Mouse (Mus musculus): ENCODE data around the gene Slc44a1.
A peak's percentile ranks its signal among the peaks of the same experiment; 100 is the strongest.

The Slc44a1 gene

DNA sequence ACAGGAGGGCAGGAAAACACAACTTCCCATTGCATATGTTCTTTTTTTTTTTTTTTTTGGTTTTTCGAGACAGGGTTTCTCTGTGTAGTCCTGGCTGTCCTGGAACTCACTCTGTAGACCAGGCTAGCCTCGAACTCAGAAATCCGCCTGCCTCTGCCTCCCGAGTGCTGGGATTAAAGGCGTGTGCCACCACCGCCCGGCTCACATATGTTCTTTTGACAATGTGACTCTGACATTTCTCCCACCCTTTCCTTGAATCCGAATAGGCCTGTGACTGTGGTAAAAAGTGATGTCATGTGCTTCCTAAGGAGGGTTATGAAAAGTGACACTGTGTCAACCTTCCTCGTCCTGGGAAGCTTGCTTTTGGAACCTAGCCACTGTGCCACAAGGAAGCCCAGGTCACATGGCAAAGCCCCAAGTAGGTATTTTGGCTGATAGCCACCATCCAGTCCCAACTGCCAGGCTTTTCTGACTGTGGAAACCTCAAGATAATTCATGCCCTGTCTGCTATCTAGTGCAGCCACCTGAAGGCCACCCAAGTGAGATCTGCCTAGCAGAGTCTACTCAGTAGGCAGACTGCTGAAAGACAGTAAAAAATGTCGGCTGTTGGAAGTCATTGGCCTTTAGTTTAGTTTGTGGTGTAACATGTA lies 8.5 kb upstream of the Slc44a1 start:
- peak; percentile 45 to 65 for DNase-seq

DNA sequence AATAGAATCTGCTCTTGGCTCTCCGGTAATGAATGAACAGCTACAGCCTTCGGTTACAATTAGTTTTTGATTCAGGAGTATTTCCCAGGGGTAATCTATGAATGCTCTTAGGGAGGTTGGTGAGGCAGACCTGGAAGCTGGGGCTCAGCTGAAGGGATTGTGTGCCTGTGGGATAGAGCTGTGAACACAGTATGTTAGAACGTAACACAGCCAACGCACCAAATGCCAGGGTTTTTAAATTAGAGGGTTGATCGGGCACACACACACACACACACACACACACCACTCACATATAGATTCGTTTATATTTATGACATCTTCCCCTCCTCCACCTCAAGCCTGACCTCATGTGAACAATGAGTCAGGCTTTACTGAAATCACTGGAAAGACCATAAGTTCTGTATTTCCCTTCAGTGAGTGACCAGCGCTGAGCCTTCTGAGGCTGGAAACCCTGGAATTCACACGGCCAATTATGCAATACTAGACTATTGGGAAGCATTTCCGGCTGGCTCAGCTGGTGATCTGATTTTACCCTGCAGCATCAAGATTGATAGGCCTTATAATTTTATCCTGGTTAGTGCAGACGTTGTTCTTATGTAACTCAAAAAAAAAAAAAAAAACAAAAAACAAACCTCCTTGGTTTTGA lies 3.0 kb upstream of the Slc44a1 start:
- DNase-seq: peak; percentile 20 to 42

DNA sequence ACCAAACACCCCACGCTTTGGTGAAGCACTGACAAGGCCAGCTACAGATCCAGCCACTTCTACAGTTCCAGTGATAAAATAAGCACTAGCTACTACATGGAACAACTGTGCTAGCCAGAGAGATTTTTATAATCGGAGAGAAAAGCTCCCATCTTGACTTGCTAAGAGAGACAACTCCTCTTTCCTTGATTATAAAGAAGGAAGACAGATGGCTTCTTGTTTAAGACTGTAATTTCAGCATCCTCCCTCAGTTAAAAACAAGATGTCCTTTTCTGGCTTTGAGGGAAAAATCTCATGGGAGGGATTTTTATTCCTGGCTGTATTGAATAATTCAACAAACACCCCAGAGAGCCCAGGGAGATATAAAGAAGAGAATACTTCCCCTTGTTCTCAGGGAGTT lies 1.8 kb upstream of the Slc44a1 start:
- DNase-seq: no peak

DNA sequence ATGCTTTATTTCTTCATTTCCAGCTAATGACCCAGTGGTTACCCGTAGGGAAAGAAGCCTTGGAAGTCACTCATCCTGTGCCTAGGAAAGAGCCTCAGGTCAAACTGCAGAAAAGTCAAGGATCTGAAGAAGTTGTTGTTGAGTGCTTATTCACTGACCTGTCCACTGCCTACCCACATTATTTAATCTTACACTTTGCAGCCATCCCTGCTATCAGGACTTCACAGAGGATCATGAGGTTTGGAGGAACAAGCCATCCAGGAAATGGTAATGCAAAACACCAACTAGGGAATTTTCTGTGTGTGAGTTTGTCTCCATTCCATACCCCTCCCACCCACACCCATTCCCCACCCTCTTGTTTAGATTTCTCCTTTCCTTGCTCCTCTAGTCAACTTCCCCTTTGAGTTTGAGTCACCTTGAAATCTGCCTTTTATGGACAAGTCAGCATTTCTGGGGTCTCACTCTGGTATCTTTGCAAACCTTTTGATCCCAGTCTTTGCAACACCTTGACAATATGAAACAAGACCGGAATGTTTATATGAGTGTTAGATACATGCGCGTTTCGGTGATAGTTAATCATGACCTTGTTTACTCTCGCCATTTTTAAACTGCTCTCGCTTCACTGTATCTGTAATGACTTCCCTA lies 1.3 kb upstream of the Slc44a1 start:
- no peak for DNase-seq

DNA sequence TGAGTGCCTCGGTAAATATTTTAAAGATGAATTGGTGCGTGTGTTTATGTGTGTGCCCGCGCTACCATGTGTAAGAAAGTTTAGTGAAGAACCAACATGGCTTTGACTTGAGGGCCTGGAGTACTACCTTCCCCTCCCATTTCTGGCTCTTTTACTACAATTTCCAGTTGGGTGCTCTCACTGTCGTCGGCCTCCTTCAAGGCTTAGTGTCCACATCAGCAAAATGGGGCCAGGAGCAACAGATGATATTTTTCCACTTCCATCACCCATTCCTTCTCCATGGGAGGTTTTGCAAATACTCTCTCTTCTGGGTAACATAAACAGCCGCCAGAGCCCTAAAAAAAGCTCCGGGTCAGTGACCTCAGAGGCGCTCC lies 590 bp upstream of the Slc44a1 start:
- no peak for DNase-seq

DNA sequence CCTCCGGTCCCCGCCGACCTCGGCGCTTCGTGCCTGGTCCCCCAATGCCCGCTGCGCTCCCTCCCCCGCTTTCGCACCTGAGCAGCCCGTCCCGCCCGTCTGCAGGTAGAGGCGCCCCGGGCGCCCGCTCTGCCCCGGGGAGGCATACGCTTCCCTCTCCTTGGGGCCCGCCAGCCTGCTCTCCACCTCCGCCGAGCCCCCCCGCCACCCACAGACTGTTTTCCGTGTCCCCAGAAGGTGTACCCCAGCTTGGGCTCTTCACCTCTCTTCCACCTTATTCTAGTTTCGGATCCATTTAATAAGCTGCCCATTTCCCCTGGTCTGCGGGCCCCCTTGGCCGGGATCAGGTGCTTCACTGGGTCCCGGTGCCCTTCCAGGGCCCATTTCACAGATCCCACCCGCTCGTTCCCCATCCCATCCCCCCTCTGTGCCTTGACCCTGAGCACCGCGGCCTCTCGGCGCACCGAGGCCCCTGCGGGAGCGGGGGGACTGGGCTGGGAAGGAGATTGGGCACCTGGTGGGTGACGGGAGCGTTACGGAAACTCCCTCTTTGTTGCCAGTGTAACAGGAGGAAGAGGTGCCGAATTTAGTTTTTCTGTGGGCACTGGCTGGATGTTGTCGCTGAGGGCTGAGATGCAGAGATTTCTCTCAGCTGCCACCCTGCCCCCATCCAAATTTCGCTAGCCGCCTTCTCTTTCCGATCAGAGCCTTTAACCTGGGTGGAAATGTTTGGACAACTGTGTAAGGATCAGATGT lies 781 bp downstream of the Slc44a1 start:
- peak; percentile 9 to 52 for DNase-seq

DNA sequence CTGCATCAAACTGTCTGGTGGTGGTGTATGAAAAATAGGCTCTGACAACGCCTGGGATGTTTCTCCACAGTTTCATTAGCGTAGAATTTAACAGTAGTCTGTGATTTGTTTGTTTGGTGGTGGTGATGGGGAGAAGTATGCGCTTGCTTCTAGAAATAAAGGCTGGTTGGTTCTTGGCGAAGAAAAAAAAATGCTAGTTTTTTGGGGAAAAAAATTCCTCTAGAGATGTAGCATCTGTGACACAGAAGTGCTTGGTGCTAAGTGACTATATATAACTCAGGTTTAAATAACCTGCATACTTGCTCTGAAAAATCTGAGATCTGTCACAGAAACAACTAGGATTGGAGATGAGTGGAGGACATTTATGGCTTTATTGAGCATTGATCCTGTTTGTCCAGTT lies 1.5 kb downstream of the Slc44a1 start:
- DNase-seq: no peak

DNA sequence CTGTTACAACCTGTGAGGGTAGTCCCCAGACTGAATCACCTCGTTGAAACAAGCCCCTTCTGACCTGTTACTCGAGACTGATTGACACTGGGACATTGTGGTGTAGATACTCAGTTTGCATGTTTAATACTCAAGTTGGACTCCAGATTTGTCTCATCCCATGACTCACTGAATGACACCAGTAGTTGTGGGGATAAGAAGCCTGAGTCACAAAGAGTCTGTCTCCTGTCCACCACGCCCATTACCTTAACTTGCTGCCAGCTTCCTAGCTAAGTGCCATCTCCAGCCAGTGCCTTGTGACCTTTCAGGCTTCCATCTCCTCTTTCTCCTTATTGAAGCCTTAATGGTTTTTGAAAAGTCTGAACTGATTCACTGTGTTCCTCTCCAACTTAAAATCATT lies 6.0 kb downstream of the Slc44a1 start:
- no peak for DNase-seq

DNA sequence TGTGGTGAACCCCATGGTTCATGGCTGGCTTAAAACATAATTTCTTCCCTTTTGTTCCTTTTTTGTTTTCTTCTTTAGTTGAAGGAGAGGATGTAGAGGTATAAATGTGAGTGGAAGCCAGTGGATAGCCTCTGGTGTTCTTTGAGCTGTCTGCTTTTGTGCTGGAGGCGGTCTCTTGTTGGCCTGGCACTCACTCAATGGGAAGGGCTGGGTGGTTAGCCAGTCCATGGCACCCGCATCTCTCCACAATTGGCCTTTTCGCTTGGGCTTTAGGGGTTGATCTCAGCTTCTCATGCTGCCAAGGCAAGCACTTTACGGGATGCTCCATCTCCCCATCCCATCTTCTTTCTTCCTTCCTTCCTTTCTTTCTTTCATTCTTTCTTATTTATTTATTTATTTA lies 7.6 kb downstream of the Slc44a1 start:
- DNase-seq: no peak

DNA sequence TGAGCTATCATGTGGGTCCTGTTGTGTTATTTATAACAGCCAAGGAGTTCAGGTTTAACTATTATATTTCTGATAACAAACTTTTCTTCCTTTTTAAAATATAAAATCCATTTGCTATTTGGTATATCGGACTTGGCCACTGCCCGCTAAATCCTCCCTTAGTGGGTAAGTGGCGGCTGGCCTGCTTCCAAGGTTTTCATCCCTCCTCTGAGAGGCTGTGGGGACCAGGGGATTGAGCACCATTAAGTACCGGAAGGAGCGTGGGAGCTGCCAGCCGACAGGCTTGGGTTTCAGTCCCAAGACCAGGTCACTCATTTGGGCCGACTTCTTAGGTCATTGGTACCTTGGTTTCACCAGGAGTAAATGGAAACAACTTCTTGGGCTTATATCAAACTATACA lies 10.5 kb downstream of the Slc44a1 start:
- peak in 1 of 2 experiments; percentile 15 for DNase-seq

DNA sequence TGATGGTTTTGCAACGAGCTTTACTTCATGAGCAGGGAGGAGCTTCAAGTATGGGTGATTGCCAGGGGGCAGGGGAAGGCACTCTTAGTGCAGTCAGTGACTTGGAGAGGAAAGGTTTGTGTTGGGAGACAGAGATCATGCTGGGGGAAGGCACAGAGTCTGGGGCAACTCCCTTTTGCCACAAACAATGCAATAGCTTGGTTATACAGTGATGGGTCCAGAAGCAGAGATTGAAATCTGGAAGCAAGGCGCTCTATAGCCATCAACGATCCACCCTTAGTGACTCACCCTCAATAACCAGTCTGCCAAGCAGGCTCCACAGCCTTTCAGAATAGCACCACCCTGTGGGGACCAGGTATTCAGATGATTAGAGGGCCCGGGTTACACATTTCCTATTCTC lies 11.7 kb downstream of the Slc44a1 start:
- peak; percentile 21 to 44 for DNase-seq

DNA sequence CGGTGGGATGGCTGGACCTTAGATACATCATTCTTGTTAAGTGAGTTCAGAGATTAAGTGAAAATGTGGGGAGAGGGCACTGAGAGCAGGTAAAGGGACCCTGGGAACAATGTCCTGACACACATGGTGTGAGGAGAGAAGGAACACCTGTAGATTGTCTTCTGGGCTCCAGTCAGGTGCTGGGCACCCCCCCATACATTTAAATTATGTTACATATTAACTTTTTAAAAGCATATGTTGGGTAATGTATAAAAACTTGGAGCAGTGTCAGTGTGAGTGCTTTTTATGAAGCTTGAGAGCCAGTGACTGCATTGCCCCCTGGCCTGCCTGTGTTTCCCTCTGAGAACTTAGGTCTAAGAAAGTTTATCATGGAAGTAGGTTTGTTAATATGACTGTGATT lies 12.2 kb downstream of the Slc44a1 start:
- DNase-seq: no peak

DNA sequence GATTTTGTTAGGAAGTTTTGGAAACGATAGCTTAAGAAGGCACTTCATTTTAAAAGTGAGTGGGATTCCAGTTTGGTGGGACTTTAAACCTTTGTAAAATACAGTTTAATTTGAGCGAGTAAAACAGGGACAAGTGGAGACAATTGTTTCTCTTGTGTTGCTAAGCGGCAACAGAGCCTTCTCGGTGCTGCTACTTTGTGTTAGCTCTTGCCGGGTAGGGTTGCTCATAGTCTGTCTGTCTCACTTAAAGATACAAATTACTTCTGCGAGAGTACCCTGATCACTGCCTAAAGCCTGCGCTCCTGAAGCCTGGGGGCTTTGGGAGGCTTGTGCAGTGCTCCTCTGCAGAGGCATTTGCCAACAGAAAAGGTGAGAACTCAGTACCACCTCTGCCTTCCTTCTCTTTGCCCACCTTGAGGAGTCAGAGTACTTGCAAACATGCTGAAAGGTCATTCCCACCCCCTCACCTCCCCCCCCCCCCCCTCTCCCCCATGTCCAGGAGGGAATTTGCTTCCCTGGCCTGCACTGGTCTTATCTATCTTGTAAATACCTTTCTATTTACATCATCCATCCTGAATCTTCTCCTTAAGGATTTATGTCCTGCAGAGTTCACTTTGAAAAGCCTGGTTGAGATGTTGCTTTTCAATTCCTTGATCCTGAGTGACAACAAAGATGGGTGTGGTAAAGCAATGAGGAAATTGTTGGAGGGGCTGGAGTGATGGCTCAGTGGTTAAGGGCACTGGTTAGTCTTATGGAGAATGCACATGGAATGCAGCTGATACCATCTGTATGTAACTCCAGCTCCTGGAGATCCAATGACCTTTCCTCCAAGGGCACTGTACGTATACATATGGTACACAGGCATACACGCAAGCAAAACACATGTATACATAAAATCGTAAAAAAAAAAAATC lies 13.0 kb downstream of the Slc44a1 start:
- DNase-seq: no peak

DNA sequence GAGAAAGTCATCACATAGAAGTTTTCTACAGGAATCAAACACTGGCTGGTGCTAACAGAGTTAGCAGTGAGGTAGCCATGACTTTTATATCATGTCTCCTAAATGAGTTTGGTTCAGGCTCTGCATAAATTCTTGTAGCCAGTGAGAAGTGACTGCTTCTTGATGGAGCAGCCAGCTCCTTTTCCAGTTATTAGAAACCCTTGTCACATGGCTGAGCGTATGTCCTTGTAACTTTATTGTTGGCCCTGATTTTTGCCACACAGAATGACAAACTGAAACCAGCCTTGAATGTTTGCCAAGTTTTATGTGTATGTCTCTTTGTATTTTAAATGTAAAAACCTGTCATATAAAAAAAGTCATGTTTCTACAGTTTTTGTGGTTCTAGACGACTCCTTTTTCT lies 15.7 kb downstream of the Slc44a1 start:
- DNase-seq: no peak

DNA sequence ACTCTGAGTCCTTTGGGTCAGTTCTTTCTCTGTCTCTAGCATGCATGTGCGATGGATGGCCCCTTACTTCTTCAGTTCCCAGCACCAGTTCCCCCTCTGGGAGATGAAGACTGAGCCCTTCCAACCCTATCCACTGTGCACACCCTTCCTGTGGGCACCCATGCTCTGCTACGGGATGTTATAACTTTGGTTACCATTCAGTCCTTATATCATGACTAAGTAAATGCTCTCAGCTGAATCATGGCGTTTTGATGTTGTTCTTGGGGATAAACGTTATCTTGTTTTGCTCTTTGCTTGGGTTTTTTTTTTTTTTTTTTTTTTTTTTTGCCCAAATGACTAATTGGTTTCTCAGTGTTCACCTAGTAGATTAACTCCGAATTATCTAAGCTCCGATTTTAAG lies 16.4 kb downstream of the Slc44a1 start:
- DNase-seq: no peak

DNA sequence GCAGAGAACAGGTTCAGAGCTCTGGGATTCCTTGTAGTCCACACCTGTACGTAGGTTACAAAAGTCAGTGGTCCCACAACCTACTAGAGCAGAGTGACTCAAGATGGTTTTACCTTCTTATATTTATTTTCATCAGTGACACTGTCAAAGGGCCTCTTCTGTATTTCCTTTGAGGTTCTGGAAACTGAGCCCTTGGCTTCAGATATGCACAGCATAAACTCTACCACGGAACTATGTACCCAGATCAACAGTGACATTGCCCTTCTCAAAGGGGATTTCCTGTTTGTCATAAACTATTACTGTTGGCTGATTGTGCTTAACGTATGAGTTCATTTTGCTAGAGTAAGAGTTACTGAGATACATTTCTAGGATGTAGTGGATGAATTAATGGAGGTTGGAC lies 18.3 kb downstream of the Slc44a1 start:
- DNase-seq: no peak

DNA sequence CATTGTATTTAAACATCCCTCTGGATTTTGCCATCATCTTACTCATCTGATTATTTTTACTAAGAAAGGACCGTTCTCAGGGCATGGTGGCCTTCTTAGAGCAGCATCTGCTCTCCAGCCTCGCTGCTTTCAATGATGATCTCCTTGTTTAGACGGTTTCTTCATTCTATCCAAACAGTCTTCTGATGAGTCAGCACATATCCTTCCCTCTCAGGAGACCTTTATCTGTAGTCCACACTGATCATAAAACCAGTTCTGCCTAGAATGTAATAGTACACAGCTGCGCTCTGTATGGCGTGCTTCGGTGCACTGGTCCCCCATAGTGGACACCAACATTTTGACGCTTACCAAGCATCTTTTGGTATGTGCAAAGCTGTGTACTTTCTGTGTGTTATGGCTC lies 19.5 kb downstream of the Slc44a1 start:
- no peak for DNase-seq

DNA sequence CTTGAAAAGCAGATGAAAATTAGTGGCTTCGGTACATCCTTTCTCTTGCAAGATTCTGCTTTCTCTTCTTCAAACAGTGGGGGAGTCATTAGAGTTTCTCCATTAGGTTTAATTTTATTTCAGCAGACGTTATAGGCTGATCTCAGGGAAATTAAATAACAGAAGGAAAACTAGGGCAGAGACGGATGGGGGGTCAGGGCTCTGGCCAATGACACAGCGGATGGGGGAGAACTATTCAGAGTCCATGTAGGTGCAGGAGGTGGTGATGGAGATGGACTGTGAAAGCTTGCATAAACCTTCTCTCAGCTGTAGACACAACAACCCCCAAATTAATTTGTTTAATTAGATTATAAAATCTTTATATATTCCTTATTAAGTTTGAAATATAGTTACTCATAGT lies 20.8 kb downstream of the Slc44a1 start:
- DNase-seq: no peak

DNA sequence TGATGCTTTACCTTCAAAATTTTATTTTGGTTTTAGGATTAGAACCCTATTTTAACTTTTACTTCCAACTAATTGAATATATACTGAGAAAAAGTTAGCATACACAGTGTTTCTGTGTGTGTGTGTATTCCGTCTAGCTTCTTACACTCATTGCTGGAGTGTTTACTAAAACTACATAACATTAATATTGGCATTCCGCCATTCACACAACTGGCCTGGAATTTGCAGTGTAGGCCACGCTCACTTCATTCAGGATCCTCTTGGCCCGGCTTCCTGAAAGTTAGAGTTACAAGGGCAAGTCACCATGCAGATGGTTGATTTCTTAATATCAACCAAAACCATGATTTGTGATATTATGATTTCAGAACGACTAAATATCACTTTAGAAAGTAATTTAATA lies 21.9 kb downstream of the Slc44a1 start:
- peak in 1 of 2 experiments; percentile 27 for DNase-seq

DNA sequence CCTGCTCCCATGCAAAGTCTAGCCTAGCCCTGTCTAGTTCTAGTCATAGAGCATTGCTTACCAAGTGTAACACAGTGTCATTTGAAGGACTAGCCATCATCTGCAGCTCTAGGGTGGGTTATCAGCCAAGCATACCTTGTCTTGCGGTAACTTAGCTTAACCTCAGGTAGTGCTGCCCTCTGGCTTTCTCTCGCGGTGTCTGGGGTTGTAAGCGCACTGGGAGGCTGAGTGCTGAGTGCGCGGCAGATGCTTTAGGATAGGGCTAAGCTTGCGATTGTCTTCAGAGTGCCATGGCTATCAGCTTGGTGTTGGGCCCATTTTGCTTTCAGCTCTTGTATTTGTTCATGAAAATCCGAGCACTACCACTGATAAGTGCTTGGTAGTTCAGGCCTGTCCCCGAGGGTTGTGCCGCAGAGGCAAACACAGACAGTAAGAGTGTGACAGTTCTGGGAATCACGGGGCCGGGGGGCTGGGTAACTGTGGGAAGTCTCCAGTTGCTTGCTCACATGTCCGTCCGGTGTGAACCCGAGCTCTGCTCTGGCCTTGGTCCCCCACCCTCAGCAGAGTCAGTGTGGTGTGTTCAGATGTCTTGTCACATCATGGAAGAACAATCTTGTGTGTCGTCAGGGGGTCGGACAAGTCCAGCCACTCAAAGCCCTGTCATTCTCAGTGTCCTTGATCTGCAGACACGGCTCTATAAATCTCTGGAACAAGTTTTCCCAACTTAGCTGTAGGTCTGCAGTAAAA lies 22.5 kb downstream of the Slc44a1 start:
- no peak for DNase-seq

DNA sequence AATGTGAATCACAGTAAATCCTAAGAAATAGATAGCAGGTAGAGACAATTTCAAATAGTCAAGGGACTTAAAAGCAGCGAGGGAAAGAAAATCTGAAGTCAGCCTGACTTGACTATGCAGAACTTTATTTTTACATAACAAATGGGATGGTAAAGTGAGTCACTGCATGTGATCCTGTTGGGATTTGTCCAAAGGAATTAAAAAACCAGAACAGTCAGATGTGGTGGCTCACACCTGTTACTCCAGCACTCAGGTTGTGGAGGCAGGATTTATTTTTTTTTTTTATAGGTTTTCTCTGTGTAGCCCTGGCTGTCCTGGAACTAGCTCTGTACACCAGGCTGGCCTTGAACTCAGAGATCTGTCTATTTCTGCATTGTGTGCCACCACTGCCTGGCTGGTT lies 25.7 kb downstream of the Slc44a1 start:
- DNase-seq: no peak

DNA sequence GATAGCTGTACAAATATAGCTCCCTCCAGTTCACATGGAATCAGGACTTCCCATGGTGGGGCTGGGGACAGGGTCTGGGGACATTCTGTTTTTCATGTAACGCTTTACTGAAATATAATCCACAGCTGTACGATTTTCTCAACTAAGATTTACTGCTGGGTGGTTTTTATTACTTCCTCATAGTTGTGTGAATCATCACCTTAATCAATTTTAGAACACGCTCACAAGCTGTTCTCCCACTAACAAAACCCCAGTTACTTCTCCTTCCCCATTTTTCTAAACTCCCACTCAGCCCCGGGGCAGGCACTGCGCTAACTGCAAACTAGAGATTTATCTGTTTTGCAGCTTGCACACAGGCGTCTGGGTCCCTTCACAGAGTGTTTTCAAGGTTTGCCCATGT lies 28.8 kb downstream of the Slc44a1 start:
- peak in 1 of 2 experiments; percentile 14 for DNase-seq

All from kidney, postnatal 36 days (tissue).